Mouse (Mus musculus) induced T-regulatory cell, adult 2 months (primary cell): ENCODE results near the gene Rnf133.

ENCODE experiments used
- DNase-seq: peaks from one replicate; pipeline ENCODE4 v3.0.0-alpha.2; 2012; ENCODE audit warnings: low read depth

Rnf133 gene

GRCm38 (mm10) chr6:23650205-23650604 is at the start of gene Rnf133:
Gene Rnf133 (minus strand): TSS chr6:23650305.
- no peak for DNase-seq

GRCm38 (mm10) chr6:23678172-23678571 is 28.1 kb upstream of the Rnf133 start:
- no peak for DNase-seq

- DNase-seq: no peak
Observed at GRCm38 (mm10) chr6:23655036-23655435, 4.9 kb upstream of the Rnf133 start, which contains the start of gene Rnf148. Gene Rnf148 (minus strand): TSS chr6:23655136.

GRCm38 (mm10) chr6:23648732-23649131 is 1.4 kb downstream of the Rnf133 start:
- DNase-seq: no peak

GRCm38 (mm10) chr6:23647627-23648247 is 2.4 kb downstream of the Rnf133 start:
- no peak for DNase-seq

GRCm38 (mm10) chr6:23637081-23637480 is 13.0 kb downstream of the Rnf133 start:
- no peak for DNase-seq

GRCm38 (mm10) chr6:23635208-23635607 is 14.9 kb downstream of the Rnf133 start:
- DNase-seq: no peak

- DNase-seq: no peak
Observed at GRCm38 (mm10) chr6:23634016-23634415, 16.1 kb downstream of the Rnf133 start.

GRCm38 (mm10) chr6:23630465-23630864 is 19.6 kb downstream of the Rnf133 start:
- no peak for DNase-seq
